27 mouse cellular contexts compared by ENCODE assay signal in genomic region chr9:113735920-113736319, GRCm38 (mm10).
"Had no signal": no experiment of that assay in that cellular context is flagged by ENCODE, and none has a peak within 500 bp of the region (broad histone marks: within the 10 kb centered on the region; RNA-seq: fewer than 3 reads in every experiment).

No protein-coding gene starts in this region.

- H3K9me3 ChIP-seq: heart, embryonic 13.5 days; heart, embryonic 15.5 days; hindbrain, embryonic 10.5 days; hindbrain, embryonic 12.5 days; intestine, embryonic 15.5 days; kidney, embryonic 15.5 days; limb, embryonic 10.5 days; limb, embryonic 12.5 days; liver, embryonic 12.5 days; liver, embryonic 15.5 days had no signal

- H3K9ac ChIP-seq: heart, embryonic 13.5 days; heart, embryonic 15.5 days; hindbrain, embryonic 12.5 days; hindbrain, embryonic 14.5 days; intestine, embryonic 15.5 days; kidney, embryonic 15.5 days; limb, embryonic 12.5 days; liver, embryonic 12.5 days; liver, embryonic 15.5 days had no signal

- H3K27ac ChIP-seq: gastrocnemius, adult 2 months; heart, adult 2 months; heart, embryonic 13.5 days; heart, embryonic 15.5 days; hindbrain, embryonic 10.5 days; hindbrain, embryonic 12.5 days; hindbrain, embryonic 14.5 days; intestine, embryonic 15.5 days; kidney, embryonic 15.5 days; layer of hippocampus, adult 2 months; left cerebral cortex, adult 2 months; limb, embryonic 10.5 days; limb, embryonic 12.5 days; liver, embryonic 12.5 days; liver, embryonic 15.5 days had no signal

- H3K27me3 ChIP-seq: heart, embryonic 13.5 days; heart, embryonic 15.5 days; hindbrain, embryonic 12.5 days; intestine, embryonic 15.5 days; kidney, embryonic 15.5 days; limb, embryonic 12.5 days; liver, embryonic 12.5 days; liver, embryonic 15.5 days had no signal

- H3K4me3 ChIP-seq: gastrocnemius, adult 2 months; heart, adult 2 months; heart, embryonic 13.5 days; heart, embryonic 15.5 days; hindbrain, embryonic 10.5 days; hindbrain, embryonic 12.5 days; intestine, embryonic 15.5 days; kidney, embryonic 15.5 days; layer of hippocampus, adult 2 months; left cerebral cortex, adult 2 months; limb, embryonic 10.5 days; limb, embryonic 12.5 days; liver, embryonic 12.5 days; liver, embryonic 15.5 days had no signal

- H3K4me1 ChIP-seq: intestine, embryonic 15.5 days had no signal

- DNase-seq: gastrocnemius, adult 2 months; gastrocnemius, postnatal 10 days; gastrocnemius, postnatal 25 days; heart, adult 2 months; heart, postnatal 4 days; kidney, adult 2 months; kidney, adult 9 months; kidney, postnatal 10 days; kidney, postnatal 25 days; kidney, postnatal 4 days had no signal

- H3K36me3 ChIP-seq: heart, embryonic 13.5 days; heart, embryonic 15.5 days; hindbrain, embryonic 10.5 days; hindbrain, embryonic 12.5 days; intestine, embryonic 15.5 days; kidney, embryonic 15.5 days; limb, embryonic 10.5 days; limb, embryonic 12.5 days; liver, embryonic 12.5 days; liver, embryonic 15.5 days had no signal

- ATAC-seq: hindbrain, embryonic 16.5 days; inflammation-experienced regulatory T-cells, adult 6 months; intestine, embryonic 15.5 days; intestine, postnatal 0 days; liver, embryonic 12.5 days had no signal

- H3K4me2 ChIP-seq: heart, embryonic 11.5 days; heart, embryonic 13.5 days; heart, embryonic 15.5 days; hindbrain, embryonic 12.5 days; hindbrain, embryonic 14.5 days; intestine, embryonic 15.5 days; kidney, embryonic 15.5 days; limb, embryonic 12.5 days; liver, embryonic 12.5 days; liver, embryonic 15.5 days had no signal
